Mouse (Mus musculus): ENCODE measurements at regions not wholly inside any gene's neighbourhood (a gene's known extent, or its start where the extent isn't known, plus 50 kb on each side); places are given as distances from the start of the nearest gene placed in this dataset.

- peak; percentile 73 for DNase-seq
Measured at GRCm38 (mm10) chr2:170294657-170295056, 133.0 kb downstream of the Bcas1 start.

DNA sequence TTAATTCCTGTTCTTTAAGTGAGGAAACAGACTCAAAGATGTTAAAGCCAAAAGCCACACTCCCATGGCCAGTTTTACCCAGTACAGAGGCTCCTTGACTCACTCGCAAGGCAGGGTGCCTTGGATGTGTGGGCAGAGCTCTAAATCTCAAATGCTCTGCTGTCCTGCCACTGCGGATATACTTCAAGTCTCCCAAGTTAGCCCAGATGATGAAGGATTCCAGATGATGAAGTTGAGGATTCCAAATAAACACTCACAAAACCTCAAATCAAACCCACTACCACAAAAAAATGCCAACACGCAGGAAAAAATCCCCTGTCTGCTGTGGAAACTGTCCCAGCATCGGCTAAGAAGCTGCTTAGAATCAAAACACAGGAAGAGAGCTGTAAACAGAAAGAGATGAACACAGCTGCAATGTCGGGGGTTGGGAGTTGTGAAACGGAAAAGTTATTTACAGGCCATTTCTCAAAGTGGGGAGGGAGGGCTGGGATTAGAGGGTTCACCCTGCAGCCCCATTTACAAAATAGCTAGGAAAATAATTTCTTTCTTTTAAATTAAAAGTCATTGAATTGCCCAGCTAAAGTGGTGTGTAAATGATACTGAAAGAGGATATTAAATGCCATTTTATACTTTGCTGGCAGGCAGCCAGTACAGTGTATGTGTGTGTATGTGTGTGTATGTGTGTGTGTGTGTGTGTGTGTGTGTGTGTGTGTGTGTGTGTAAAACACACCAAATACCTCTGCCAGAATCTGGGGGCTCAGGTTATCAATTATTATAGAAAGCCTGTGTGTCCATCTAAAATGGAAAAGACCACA lies 135.6 kb downstream of the Bcas1 start:
- peak; percentile 72 for DNase-seq

GRCm38 (mm10) chr2:170289378-170289960 lies 138.2 kb downstream of the Bcas1 start:
- no peak for DNase-seq

GRCm38 (mm10) chr2:170288787-170289186 lies 138.9 kb downstream of the Bcas1 start:
- no peak for DNase-seq

DNA sequence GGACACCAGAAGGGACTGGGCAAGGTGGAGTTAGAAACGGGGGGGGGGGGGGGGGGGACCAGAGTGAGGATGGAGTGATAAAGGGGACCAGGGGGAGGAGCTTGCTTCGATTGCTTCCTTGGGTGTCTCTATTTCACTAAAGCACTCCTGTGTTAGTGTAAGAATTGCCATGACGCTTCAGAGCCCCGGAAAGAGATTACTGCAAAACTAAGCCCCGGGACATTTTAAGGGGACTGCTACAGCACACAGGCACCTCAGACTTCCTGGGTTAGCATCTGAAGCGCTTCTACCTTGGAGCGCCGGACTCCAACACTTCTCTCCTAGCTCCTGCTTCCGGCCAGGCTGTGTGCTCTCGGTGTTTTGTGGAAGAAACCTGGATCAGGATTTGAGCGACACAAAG lies 139.4 kb downstream of the Bcas1 start:
- DNase-seq, result peak; percentile 34

GRCm38 (mm10) chr2:170287301-170287885 lies 139.5 kb upstream of the Zfp217 start:
- DNase-seq, result peak; percentile 80

DNA sequence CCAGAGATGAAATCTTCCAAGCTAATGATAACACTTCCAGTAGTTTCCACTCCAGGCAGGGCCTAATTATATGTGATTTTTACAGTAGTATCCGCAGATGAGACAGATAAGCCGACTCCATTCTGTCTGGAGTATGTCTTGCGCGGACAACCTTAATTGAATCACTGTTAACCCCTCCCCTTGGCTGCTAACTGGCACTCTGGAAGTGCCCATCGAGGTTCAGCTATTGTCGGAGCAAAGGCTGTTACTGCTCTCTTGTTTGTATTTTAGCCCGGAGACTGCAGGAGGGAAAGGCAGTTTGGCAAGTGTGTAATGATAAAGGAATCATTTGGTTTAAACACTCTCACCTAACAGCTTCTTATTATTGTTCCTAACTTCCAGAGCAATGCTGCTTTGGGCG lies 138.9 kb upstream of the Zfp217 start:
- peak; percentile 54 for DNase-seq

- no peak for DNase-seq
Measured at GRCm38 (mm10) chr2:170282463-170282862, 134.6 kb upstream of the Zfp217 start.

GRCm38 (mm10) chr2:170281311-170282008 lies 133.6 kb upstream of the Zfp217 start:
- DNase-seq, result no peak

DNA sequence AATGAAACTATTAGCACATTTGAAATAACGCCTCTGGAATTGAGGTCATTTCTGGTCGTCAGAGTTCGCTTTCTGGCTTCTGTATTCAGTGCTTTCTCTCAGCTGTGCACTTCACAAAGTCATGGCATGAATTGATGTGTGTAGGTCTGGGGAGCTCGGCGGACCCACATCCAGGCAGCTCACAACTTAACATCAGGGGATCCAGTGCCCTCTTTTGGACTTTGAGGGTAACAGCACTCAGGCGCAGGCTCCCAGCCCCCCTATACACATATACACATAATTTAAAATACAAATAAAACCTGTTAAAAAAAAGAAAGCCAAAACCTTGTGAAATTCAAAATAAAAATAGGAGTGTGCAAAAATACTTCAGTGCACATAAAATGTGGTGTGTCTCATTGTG lies 132.8 kb upstream of the Zfp217 start:
- DNase-seq, result no peak

DNA sequence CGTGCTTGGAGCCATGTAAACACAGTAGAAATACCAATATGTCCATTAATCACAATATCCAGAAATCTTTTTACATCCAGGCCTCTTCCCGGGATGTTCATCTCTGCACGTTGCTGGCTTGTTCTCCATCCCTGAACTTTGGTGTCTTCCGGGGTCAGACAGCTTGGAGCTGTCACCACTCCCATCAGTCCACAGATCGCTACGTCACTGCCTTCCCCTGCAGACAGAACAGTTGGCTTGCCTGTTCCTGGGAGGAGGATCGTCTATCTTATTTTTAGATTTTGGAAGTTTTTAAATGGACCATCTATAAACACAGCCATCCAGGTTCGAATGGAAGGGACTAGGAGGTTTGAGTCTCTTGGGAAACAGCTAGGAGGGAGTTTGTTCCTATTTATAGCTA lies 130.0 kb upstream of the Zfp217 start:
- peak; percentile 72 for DNase-seq

GRCm38 (mm10) chr2:170277182-170277767 lies 129.4 kb upstream of the Zfp217 start:
- DNase-seq, result no peak

- DNase-seq, result no peak
Measured at GRCm38 (mm10) chr2:170275687-170276086, 127.8 kb upstream of the Zfp217 start.

DNA sequence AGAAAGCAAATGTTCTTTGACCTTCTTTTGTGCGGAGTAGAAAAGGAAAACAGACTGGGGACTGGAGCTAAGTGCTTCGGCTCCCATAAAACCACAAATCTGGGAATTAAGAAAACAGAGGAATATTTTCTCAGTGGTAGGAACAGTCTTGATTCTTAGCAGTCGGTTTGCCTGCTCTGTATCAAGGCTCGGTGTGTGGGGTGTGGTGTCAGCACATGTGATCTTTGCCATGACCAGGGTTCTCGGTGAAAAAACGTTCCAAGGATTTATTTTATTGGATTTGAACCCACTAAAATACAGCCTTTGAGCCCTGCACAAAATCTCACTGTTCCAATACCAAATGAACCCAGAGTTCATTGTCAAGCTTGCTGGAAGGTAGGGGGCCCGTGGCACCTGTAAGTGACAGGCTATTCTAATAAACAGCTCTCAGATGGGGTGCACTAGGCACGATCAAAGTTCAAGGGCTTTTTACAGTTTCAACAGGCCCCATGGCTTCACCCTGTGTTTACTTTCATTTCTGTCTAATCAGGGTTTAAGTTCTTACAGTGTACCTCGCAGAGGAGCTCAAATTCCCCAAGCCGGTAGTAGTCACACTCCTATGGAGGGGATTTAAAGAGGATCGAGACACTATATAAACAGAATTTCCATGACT lies 122.1 kb upstream of the Zfp217 start:
- no peak for DNase-seq

DNA sequence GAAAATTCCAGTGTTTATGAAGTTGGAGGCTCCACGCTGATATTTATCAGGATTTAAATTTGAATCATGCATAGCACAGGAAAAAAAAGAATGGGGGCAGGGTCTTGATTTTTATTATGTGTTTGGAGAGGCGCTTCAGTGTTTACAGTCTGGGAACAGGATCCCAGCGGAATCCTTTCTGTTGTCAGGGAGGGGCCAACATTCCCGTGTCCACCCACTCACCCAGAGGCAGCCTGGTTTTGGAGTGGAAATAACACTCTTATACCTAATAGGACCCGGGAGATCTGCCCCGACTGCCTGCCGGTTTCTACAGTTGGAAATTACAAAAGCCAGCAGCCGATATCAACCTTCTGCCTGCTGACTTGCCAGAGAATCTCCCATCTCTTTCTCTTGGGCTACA lies 120.2 kb upstream of the Zfp217 start:
- DNase-seq, result peak; percentile 74

GRCm38 (mm10) chr2:170267152-170267551 lies 119.2 kb upstream of the Zfp217 start:
- DNase-seq, result peak; percentile 71

DNA sequence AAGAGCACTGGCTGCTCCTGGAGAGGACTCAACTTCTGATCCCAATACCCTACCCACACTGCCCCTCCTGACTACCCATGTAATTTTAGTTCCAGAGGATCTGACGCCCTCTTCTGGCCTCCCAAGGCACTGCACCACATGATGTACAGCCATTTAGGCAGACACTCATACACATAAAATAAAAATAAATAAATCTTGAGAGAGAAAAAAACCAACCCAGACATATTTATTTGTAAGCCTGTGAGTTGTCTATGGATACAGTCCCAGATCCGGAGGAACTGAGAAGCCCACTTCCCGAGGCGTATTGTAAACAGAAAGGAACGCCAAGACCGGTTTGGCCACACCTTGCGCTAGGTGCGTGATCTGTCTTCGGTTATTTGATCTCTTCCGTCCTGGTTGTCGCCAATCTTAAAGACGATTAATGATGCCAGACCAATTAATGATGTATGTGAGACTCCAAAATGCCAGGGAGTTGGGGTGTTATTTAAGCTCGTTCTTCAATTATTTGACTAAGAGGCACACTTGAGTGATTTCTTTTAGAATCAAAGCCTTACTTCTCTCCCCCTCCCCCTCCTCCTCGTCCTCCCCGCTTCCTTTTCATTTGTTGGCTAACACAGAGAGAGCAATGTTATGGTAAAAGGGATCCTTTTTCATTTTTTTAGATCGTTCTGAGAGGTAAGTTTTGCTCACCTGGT lies 118.7 kb upstream of the Zfp217 start:
- DNase-seq, result peak; percentile 67

DNA sequence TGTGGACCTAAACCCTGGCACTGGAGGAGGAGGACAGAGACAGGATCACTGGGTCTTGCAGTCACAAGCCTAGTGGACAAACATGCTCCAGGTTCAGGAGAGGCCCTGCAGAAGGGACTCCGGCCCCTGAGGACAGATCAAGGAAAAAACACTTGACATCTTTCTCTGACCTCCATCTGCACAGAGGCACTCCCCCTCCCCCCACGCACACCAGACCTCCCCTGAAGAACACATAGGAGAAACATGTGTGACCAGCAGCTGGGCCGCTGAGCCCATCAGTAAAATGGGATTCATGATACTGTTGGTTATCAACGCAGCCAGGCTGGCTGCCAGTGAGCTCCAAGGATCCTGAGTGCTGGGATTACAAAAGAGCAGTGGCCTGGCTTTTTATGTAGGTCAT lies 115.7 kb upstream of the Zfp217 start:
- no peak for DNase-seq

- DNase-seq, result no peak
Measured at GRCm38 (mm10) chr2:170261191-170261590, 113.3 kb upstream of the Zfp217 start.

DNA sequence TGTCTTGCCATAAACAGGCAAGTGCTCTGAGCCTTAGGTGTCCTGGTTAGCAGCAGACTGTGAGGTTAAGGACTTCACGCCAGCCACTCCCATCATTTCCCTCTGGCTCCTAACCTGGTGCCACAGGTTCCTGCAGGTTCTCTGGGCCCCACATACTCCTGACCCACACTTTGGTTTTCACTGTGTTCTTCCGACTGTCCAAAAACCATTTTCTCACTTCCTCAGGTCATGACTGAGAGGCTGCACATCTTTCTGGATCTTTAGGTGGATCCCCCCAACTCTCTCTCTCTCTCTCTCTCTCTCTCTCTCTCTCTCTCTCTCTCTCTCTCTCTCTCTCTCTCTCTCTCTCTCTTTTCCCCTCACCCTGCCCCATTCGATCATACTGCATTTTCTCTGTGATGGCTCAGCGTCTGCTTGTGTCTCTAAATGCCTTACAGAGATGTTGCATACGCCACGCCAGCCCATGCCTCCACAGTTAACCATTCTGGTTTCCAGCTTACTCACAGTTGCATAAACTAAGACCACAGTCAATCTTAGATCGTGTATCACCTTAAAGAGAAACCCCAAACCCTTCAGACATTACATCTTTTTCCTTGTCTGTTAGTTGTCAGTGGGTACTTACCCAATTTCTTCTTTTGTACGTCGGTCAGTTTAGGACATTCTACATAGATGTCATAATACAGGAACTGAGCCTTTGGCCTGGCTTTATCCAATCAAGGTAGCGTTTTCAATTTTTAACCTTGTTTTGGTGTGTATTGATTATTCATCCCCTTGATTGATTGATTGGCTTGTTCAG lies 112.0 kb upstream of the Zfp217 start:
- DNase-seq, result no peak

GRCm38 (mm10) chr2:170258367-170258766 lies 110.5 kb upstream of the Zfp217 start:
- DNase-seq, result peak; percentile 62

Measured in lung, postnatal 10 days (tissue).